In genomic region chr3:146027116-146027515, GRCm38 (mm10) we compare ENCODE assay signal across 11 mouse cellular contexts. TPM values are rescaled to one million over a fixed set of nuclear protein-coding genes. Genes with fewer than 3 reads are reported as not detected.
A peak's percentile ranks its signal among the peaks of the same experiment; 100 is the strongest.
DNase-seq lines count a peak whose midpoint lies in the region; ATAC-seq lines count a peak whose summit lies in the region.
"Had no signal": no experiment of that assay in that cellular context is flagged by ENCODE, and none has a peak within 500 bp of the region (broad histone marks: within the 10 kb centered on the region; RNA-seq: fewer than 3 reads in every experiment).

No protein-coding gene starts in this region.

- H3K36me3 ChIP-seq in embryonic facial prominence, embryonic 10.5 days (replicated peaks) = peaks cover 22% of the 10 kb centered on the region
- peaks cover 2% of the 10 kb centered on the region; the same call in 1 of the 2 replicates for H3K36me3 ChIP-seq in liver, embryonic 12.5 days
- no peaks in the 10 kb centered on the region for H3K36me3 ChIP-seq in midbrain, embryonic 16.5 days (ENCODE audit: control insufficient read depth, insufficient read depth, low read length)
- no peaks in the 10 kb centered on the region for H3K36me3 ChIP-seq in forebrain, embryonic 14.5 days (ENCODE audit: control insufficient read depth, insufficient read depth, low read length)
- H3K36me3 ChIP-seq: neural tube, embryonic 13.5 days had no signal

- 51% methylated on average over 6 of the region's 6 CpGs for WGBS in embryonic facial prominence, embryonic 10.5 days
- WGBS in liver, embryonic 12.5 days (ENCODE audit: insufficient replicate concordance) = 30% methylated on average over 6 of the region's 6 CpGs
- 52% methylated on average over 6 of the region's 6 CpGs for WGBS in midbrain, embryonic 16.5 days
- 43% methylated on average over 6 of the region's 6 CpGs for WGBS in forebrain, embryonic 14.5 days

- ATAC-seq in liver, embryonic 12.5 days = 0 out of 2 replicates have a peak, but pooled peaks have one; percentile 11
- no peak for ATAC-seq in midbrain, embryonic 16.5 days
- no peak for ATAC-seq in forebrain, embryonic 14.5 days

- H3K9me3 ChIP-seq in embryonic facial prominence, embryonic 10.5 days = no peaks in the 10 kb centered on the region
- H3K9me3 ChIP-seq in liver, embryonic 12.5 days (replicated peaks) = no peaks in the 10 kb centered on the region
- H3K9me3 ChIP-seq in midbrain, embryonic 16.5 days (replicated peaks; ENCODE audit: control insufficient read depth, low read length, poor library complexity, severe bottlenecking) = no peaks in the 10 kb centered on the region
- H3K9me3 ChIP-seq in forebrain, embryonic 14.5 days (replicated peaks; ENCODE audit: control insufficient read depth, low read length) = no peaks in the 10 kb centered on the region
- H3K9me3 ChIP-seq: neural tube, embryonic 13.5 days had no signal

- DNase-seq in kidney, adult 9 months = peak; percentile 52
- no peak for DNase-seq in kidney, postnatal 14 days
- DNase-seq in embryonic facial prominence, embryonic 10.5 days (ENCODE audit: low spot score) = peak; percentile 35
- DNase-seq in mesoderm, embryonic 11.5 days (ENCODE audit: low read depth, low spot score) = peak; percentile 34
- DNase-seq in Muller cell, postnatal 12 days (ENCODE audit: inconsistent ontology term) = no peak
- DNase-seq in forebrain, embryonic 14.5 days (ENCODE audit: low spot score) = no peak
- DNase-seq: right cerebral cortex, postnatal 4 days; thymus, adult 2 months had no signal

- 0 out of 2 replicates have a peak, but pooled peaks cover 5% of the 10 kb centered on the region for H3K27me3 ChIP-seq in embryonic facial prominence, embryonic 10.5 days (replicated peaks; ENCODE audit: low read depth, poor library complexity, severe bottlenecking)
- H3K27me3 ChIP-seq in liver, embryonic 12.5 days (replicated peaks) = peaks cover 5% of the 10 kb centered on the region; the same call in 1 of the 2 replicates
- no peaks in the 10 kb centered on the region for H3K27me3 ChIP-seq in midbrain, embryonic 16.5 days (ENCODE audit: control insufficient read depth, insufficient read depth, low read depth, low read length)
- H3K27me3 ChIP-seq in forebrain, embryonic 14.5 days (replicated peaks; ENCODE audit: control insufficient read depth, insufficient read depth, low read length) = no peaks in the 10 kb centered on the region
- H3K27me3 ChIP-seq: neural tube, embryonic 13.5 days had no signal

- H3K9ac ChIP-seq in liver, embryonic 12.5 days = no peak overlapping the region
- H3K9ac ChIP-seq in midbrain, embryonic 16.5 days (ENCODE audit: low read depth, low read length) = no peak overlapping the region
- H3K9ac ChIP-seq in forebrain, embryonic 14.5 days (ENCODE audit: low read length) = no peak overlapping the region
- H3K9ac ChIP-seq: neural tube, embryonic 13.5 days had no signal

- peaks cover 15% of the 10 kb centered on the region for H3K4me1 ChIP-seq in embryonic facial prominence, embryonic 10.5 days
- H3K4me1 ChIP-seq in liver, embryonic 12.5 days = peaks cover 8% of the 10 kb centered on the region; the same call in 1 of the 2 replicates
- H3K4me1 ChIP-seq in midbrain, embryonic 16.5 days (ENCODE audit: control insufficient read depth, insufficient read depth, low read length) = peaks cover 6% of the 10 kb centered on the region; the same call in 1 of the 2 replicates
- H3K4me1 ChIP-seq in forebrain, embryonic 14.5 days (ENCODE audit: control insufficient read depth, insufficient read depth, low read length) = no peaks in the 10 kb centered on the region

- no peak overlapping the region for H3K27ac ChIP-seq in embryonic facial prominence, embryonic 10.5 days (replicated peaks)
- 0 out of 2 replicates have a peak overlapping the region, but pooled peaks have one; percentile 39 for H3K27ac ChIP-seq in liver, embryonic 12.5 days
- H3K27ac ChIP-seq in midbrain, embryonic 16.5 days (ENCODE audit: low read length) = no peak overlapping the region
- H3K27ac ChIP-seq in forebrain, embryonic 14.5 days (ENCODE audit: low read depth, low read length) = no peak overlapping the region
- H3K27ac ChIP-seq: neural tube, embryonic 13.5 days had no signal

- no peak overlapping the region for H3K4me3 ChIP-seq in embryonic facial prominence, embryonic 10.5 days
- H3K4me3 ChIP-seq in liver, embryonic 12.5 days = no peak overlapping the region
- no peak overlapping the region for H3K4me3 ChIP-seq in midbrain, embryonic 16.5 days (ENCODE audit: low read depth, low read length)
- H3K4me3 ChIP-seq in forebrain, embryonic 14.5 days (ENCODE audit: low read depth, low read length) = no peak overlapping the region
- H3K4me3 ChIP-seq: neural tube, embryonic 13.5 days had no signal

- H3K4me2 ChIP-seq in liver, embryonic 12.5 days = no peak overlapping the region
- H3K4me2 ChIP-seq in midbrain, embryonic 16.5 days (ENCODE audit: low read length) = no peak overlapping the region
- no peak overlapping the region for H3K4me2 ChIP-seq in forebrain, embryonic 14.5 days (ENCODE audit: low read length)
- H3K4me2 ChIP-seq: neural tube, embryonic 13.5 days had no signal

RNA-seq across cellular contexts. Expression of gene Syde2, which starts 39.4 kb away (rescaled TPM):
- polyA plus RNA-seq in embryonic facial prominence, embryonic 10.5 days (2016; fragmentation: Nextera tagmentation; extraction: Ambion mirVana) = 1.4 TPM in 2 replicates
- polyA plus RNA-seq in liver, embryonic 12.5 days (2016; fragmentation: Nextera tagmentation; extraction: Ambion mirVana) = 1.3 and 1.4 TPM in 2 replicates
- 0.55 and 0.68 TPM in 2 replicates for polyA plus RNA-seq in midbrain, embryonic 16.5 days (2015; fragmentation: Nextera tagmentation; extraction: Ambion mirVana)
- polyA plus RNA-seq in forebrain, embryonic 14.5 days (2014; fragmentation: Nextera tagmentation; extraction: Ambion mirVana) = 0.52 and 0.67 TPM in 2 replicates

Comparison
In these comparisons a context has a peak if more than half of its experiments do, and no peak if none do; other contexts are left out.
1. DNase-seq: peak in kidney, adult 9 months (single experiment), embryonic facial prominence, embryonic 10.5 days (single experiment) and mesoderm, embryonic 11.5 days (single experiment); none in kidney, postnatal 14 days (single experiment), Muller cell, postnatal 12 days (single experiment) and forebrain, embryonic 14.5 days (single experiment).